Mouse (Mus musculus) liver, postnatal 0 days (tissue): ENCODE results near the gene Ankrd55.

ENCODE experiments used
- CTCF ChIP-seq: sonication (generic); IDR thresholded peaks from 2 replicates; pipeline ENCODE4 v1.5.1; 2016; ENCODE audit warnings: antibody characterized with exemption, low read depth
- EP300 ChIP-seq: IDR thresholded peaks from 2 replicates; pipeline ENCODE4 v1.6.1; 2016; ENCODE audit warnings: antibody characterized with exemption, low read depth, mild to moderate bottlenecking

GRCm38 (mm10) chr13:112258478-112258877 lies 29.8 kb upstream of the Ankrd55 start:
- TF ChIP-seq EP300 = no peak
- no peak for TF ChIP-seq CTCF
